In genomic region chr9:94700549-94700948, GRCm38 (mm10) we compare ENCODE assay signal across 8 mouse cellular contexts. TPM values are rescaled to one million over a fixed set of nuclear protein-coding genes. Genes with fewer than 3 reads are reported as not detected.
A peak's percentile ranks its signal among the peaks of the same experiment; 100 is the strongest.
DNase-seq lines count a peak whose midpoint lies in the region; ATAC-seq and TF ChIP-seq lines count a peak whose summit lies in the region.

No protein-coding gene starts in this region.

- H3K36me3 ChIP-seq in intestine, postnatal 0 days (ENCODE audit: control insufficient read depth, insufficient read depth): no peaks in the 10 kb centered on the region
- H3K36me3 ChIP-seq in intestine, embryonic 16.5 days (ENCODE audit: control insufficient read depth, insufficient read depth, low read length): no peaks in the 10 kb centered on the region
- H3K36me3 ChIP-seq in hindbrain, embryonic 13.5 days: no peaks in the 10 kb centered on the region

- no peaks in the 10 kb centered on the region for H3K4me1 ChIP-seq in intestine, postnatal 0 days (replicated peaks; ENCODE audit: control insufficient read depth, insufficient read depth, low read length)
- H3K4me1 ChIP-seq in intestine, embryonic 16.5 days (ENCODE audit: control insufficient read depth, insufficient read depth, low read length): no peaks in the 10 kb centered on the region
- H3K4me1 ChIP-seq in embryonic fibroblast, embryonic 13.5 days (ENCODE audit: control insufficient read depth, insufficient read depth, low read length): peaks cover 11% of the 10 kb centered on the region; the same call in 1 of the 2 replicates
- H3K4me1 ChIP-seq in hindbrain, embryonic 13.5 days (replicated peaks): peaks cover 14% of the 10 kb centered on the region

- no peak overlapping the region for H3K4me2 ChIP-seq in intestine, postnatal 0 days (replicated peaks; ENCODE audit: low read depth)
- no peak overlapping the region for H3K4me2 ChIP-seq in intestine, embryonic 16.5 days (ENCODE audit: low read depth, low read length)
- H3K4me2 ChIP-seq in hindbrain, embryonic 13.5 days: no peak overlapping the region

- peak; percentile 57 for TF ChIP-seq POLR2A in embryonic fibroblast, embryonic 13.5 days (IDR thresholded peaks at IDR 0.05; ENCODE audit: low read depth, low read length)

- 82% methylated on average over 1 of the region's 1 CpGs for WGBS in intestine, postnatal 0 days
- WGBS in intestine, embryonic 16.5 days: 50% methylated on average over 1 of the region's 1 CpGs
- 69% methylated on average over 1 of the region's 1 CpGs for WGBS in hindbrain, embryonic 13.5 days

- H3K9me3 ChIP-seq in intestine, postnatal 0 days (ENCODE audit: control insufficient read depth): no peaks in the 10 kb centered on the region
- no peaks in the 10 kb centered on the region for H3K9me3 ChIP-seq in intestine, embryonic 16.5 days (ENCODE audit: control insufficient read depth, low read length)
- no peaks in the 10 kb centered on the region for H3K9me3 ChIP-seq in hindbrain, embryonic 13.5 days

- intact Hi-C loops in left cerebral cortex, postnatal 25 days (cut with DNase I): no loop called here

- ATAC-seq in intestine, postnatal 0 days: no peak
- ATAC-seq in intestine, embryonic 16.5 days: no peak
- peak; percentile 33 for ATAC-seq in activated CD4-positive, CD25-positive, alpha-beta regulatory T cell, adult 4 months
- peak; percentile 41; the same call in 1 of the 2 replicates for ATAC-seq in hindbrain, embryonic 13.5 days (ENCODE audit: low FRiP score)

- peak; percentile 65 for TF ChIP-seq CTCF in intestine, postnatal 0 days (IDR thresholded peaks at IDR 0.05; ENCODE audit: low read depth)
- 0 out of 2 replicates have a peak, but pooled peaks have one; percentile 21 for TF ChIP-seq CTCF in embryonic fibroblast, embryonic 13.5 days (IDR thresholded peaks at IDR 0.05; ENCODE audit: borderline replicate concordance, insufficient read depth, low read length)

- DNase-seq in left cerebral cortex, postnatal 25 days (ENCODE audit: low spot score in 2 of 2): peak; percentile 57 to 72
- DNase-seq in retina, embryonic 14.5 days (ENCODE audit: low spot score): peak; percentile 58
- DNase-seq in adrenal gland, adult 18-20 months (ENCODE audit: low spot score in 2 of 2): no peak

- no peaks in the 10 kb centered on the region for H3K27me3 ChIP-seq in intestine, postnatal 0 days (replicated peaks; ENCODE audit: control insufficient read depth, insufficient read depth, low read length)
- H3K27me3 ChIP-seq in intestine, embryonic 16.5 days (replicated peaks; ENCODE audit: control insufficient read depth, insufficient read depth, low read length): no peaks in the 10 kb centered on the region
- H3K27me3 ChIP-seq in hindbrain, embryonic 13.5 days: no peaks in the 10 kb centered on the region

- no peak overlapping the region for H3K9ac ChIP-seq in intestine, postnatal 0 days (ENCODE audit: low read depth, low read length)
- H3K9ac ChIP-seq in intestine, embryonic 16.5 days (ENCODE audit: low read depth, low read length): no peak overlapping the region
- no peak overlapping the region for H3K9ac ChIP-seq in hindbrain, embryonic 13.5 days

- H3K27ac ChIP-seq in intestine, postnatal 0 days (ENCODE audit: low read depth, low read length): no peak overlapping the region
- H3K27ac ChIP-seq in intestine, embryonic 16.5 days (ENCODE audit: low read length): no peak overlapping the region
- peak overlapping the region; percentile 93 for H3K27ac ChIP-seq in embryonic fibroblast, embryonic 13.5 days (ENCODE audit: insufficient read depth, low read length)
- no peak overlapping the region for H3K27ac ChIP-seq in hindbrain, embryonic 13.5 days

- H3K4me3 ChIP-seq in intestine, postnatal 0 days (ENCODE audit: low read depth, low read length): no peak overlapping the region
- no peak overlapping the region for H3K4me3 ChIP-seq in intestine, embryonic 16.5 days (ENCODE audit: low read length)
- no peak overlapping the region for H3K4me3 ChIP-seq in embryonic fibroblast, embryonic 13.5 days (ENCODE audit: insufficient read depth, low read length)
- H3K4me3 ChIP-seq in hindbrain, embryonic 13.5 days: no peak overlapping the region

RNA-seq across cellular contexts. Expression of gene Slc9a9, which starts 30.8 kb away (rescaled TPM):
- 1.0 and 1.2 TPM in 2 replicates for polyA plus RNA-seq in intestine, postnatal 0 days (2015; fragmentation: Nextera tagmentation; extraction: Ambion mirVana)
- 2.3 TPM in 2 replicates for polyA plus RNA-seq in intestine, embryonic 16.5 days (2015; fragmentation: Nextera tagmentation; extraction: Ambion mirVana)
- 10 to 100 TPM; 36.7 to 43.0 TPM for polyA plus RNA-seq in activated CD4-positive, CD25-positive, alpha-beta regulatory T cell, adult 4 months (2017; shearing (Covaris generic))
- polyA plus RNA-seq in embryonic fibroblast, embryonic 13.5 days (2011; ENCODE audit: insufficient read length, low read depth, missing spikeins): 2.4 and 7.7 TPM in 2 replicates
- 5.6 and 6.0 TPM in 2 replicates for polyA plus RNA-seq in hindbrain, embryonic 13.5 days (2015; fragmentation: Nextera tagmentation; extraction: Ambion mirVana)
- total RNA-seq in left cerebral cortex, postnatal 25 days (2021): 10 to 100 TPM; 17.9 to 24.0 TPM
- total RNA-seq in adrenal gland, adult 18-20 months (2021): 1 to 10 TPM; 2.4 to 4.1 TPM

Comparison
In these comparisons a context has a peak if more than half of its experiments do, and no peak if none do; other contexts are left out.
1. ATAC-seq: peak in activated CD4-positive, CD25-positive, alpha-beta regulatory T cell, adult 4 months (single experiment) and hindbrain, embryonic 13.5 days (single experiment); none in intestine, postnatal 0 days (single experiment) and intestine, embryonic 16.5 days (single experiment).
2. DNase-seq: peak in left cerebral cortex, postnatal 25 days (2 of 2) and retina, embryonic 14.5 days (single experiment); none in adrenal gland, adult 18-20 months (0 of 2).